Mouse (Mus musculus) urinary bladder, postnatal 4 days (tissue): ENCODE measurements around the gene Auh.

ENCODE experiments used
- DNase-seq, 2 experiments: peaks; one replicate each; pipeline ENCODE4 v3.0.0; 2021 to 2022; ENCODE audit warnings: low spot score in 2 of 2

Auh gene

GRCm38 (mm10) chr13:52924457-52924856 lies 5.0 kb downstream of the Auh start:
- DNase-seq, result no peak

GRCm38 (mm10) chr13:52921966-52922365 lies 7.5 kb downstream of the Auh start:
- no peak for DNase-seq

GRCm38 (mm10) chr13:52921065-52921825 lies 8.2 kb downstream of the Auh start:
- DNase-seq, result no peak

GRCm38 (mm10) chr13:52919790-52920352 lies 9.6 kb downstream of the Auh start:
- DNase-seq, result no peak

- no peak for DNase-seq
Observed at GRCm38 (mm10) chr13:52918333-52918732, 11.1 kb downstream of the Auh start.

- no peak for DNase-seq
Observed at GRCm38 (mm10) chr13:52914591-52915110, 14.8 kb downstream of the Auh start.

- no peak for DNase-seq
Observed at GRCm38 (mm10) chr13:52913926-52914325, 15.6 kb downstream of the Auh start.

- no peak for DNase-seq
Observed at GRCm38 (mm10) chr13:52912495-52912894, 17.0 kb downstream of the Auh start.

- DNase-seq, result no peak
Observed at GRCm38 (mm10) chr13:52911259-52911658, 18.2 kb downstream of the Auh start.

- no peak for DNase-seq
Observed at GRCm38 (mm10) chr13:52906296-52906695, 23.2 kb downstream of the Auh start.

- DNase-seq, result no peak
Observed at GRCm38 (mm10) chr13:52904175-52904574, 25.3 kb downstream of the Auh start.

- DNase-seq, result no peak
Observed at GRCm38 (mm10) chr13:52903767-52904166, 25.7 kb downstream of the Auh start.

GRCm38 (mm10) chr13:52902517-52902916 lies 27.0 kb downstream of the Auh start:
- no peak for DNase-seq

GRCm38 (mm10) chr13:52899664-52900063 lies 29.8 kb downstream of the Auh start:
- no peak for DNase-seq

GRCm38 (mm10) chr13:52897806-52898205 lies 31.7 kb downstream of the Auh start:
- no peak for DNase-seq

- no peak for DNase-seq
Observed at GRCm38 (mm10) chr13:52892791-52893190, 36.7 kb downstream of the Auh start.

GRCm38 (mm10) chr13:52892065-52892503 lies 37.4 kb downstream of the Auh start:
- DNase-seq, result no peak

- no peak for DNase-seq
Observed at GRCm38 (mm10) chr13:52890313-52890712, 39.2 kb downstream of the Auh start.

- DNase-seq, result no peak
Observed at GRCm38 (mm10) chr13:52886779-52887178, 42.7 kb downstream of the Auh start.

GRCm38 (mm10) chr13:52883960-52884326 lies 45.5 kb downstream of the Auh start:
- no peak for DNase-seq

GRCm38 (mm10) chr13:52883084-52883959 lies 46.2 kb downstream of the Auh start:
- no peak for DNase-seq

- DNase-seq, result no peak
Observed at GRCm38 (mm10) chr13:52880386-52880785, 49.1 kb downstream of the Auh start.
